Mouse (Mus musculus) cortical plate, adult 2 months (tissue): Measurements from ENCODE around the gene Cd55b.

Experiments used
- CTCF ChIP-seq: fragments of 200-500 bp; IDR thresholded peaks from 2 replicates; pipeline ENCODE4 v1.5.1; 2011; ENCODE audit warnings: mild to moderate bottlenecking, control low read depth, low read length; ENCODE audit not compliant: insufficient read depth; ENCODE audit errors: extremely low read depth
- POLR2A ChIP-seq: fragments of 200-500 bp; IDR thresholded peaks from 2 replicates; pipeline ENCODE4 v1.6.1; 2011; ENCODE audit warnings: mild to moderate bottlenecking, low read length, control low read depth; ENCODE audit not compliant: insufficient read depth; ENCODE audit errors: extremely low read depth

DNA sequence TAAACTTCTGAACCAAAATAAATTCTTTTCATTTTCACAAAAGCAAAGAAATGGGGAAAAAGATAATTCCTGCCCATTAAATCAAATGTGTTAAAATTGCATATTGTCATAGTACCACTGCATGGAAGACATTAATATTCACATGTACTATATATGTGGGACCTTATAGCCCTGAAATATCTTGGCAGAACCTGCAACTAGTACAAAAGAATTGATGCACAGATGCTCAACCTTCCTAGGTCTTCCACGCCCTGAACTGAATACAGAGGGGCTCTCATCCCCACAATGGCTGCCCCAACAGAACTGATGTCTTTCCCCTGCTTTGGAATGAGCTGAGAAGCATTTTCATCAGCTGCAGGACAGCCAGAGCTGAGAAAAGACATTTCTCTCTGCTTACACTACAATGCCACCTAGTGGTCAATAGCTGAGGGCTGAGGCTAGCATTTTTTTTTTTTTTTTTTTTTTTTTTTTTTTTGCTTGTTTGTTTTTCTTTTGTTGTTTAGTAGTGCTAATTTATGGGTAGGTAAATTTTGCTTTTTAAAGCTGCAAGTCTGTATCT is 72.7 kb downstream of the Cd55b start:
- peak; percentile 61 for TF ChIP-seq CTCF
- TF ChIP-seq POLR2A, result no peak
